Mouse (Mus musculus): ENCODE results near the gene Atp10a. TPM values are rescaled to one million over a fixed set of nuclear protein-coding genes. Genes with fewer than 3 reads are reported as not detected.

The Atp10a gene
- 3.0 TPM for polyA plus RNA-seq (2012; fragmentation: generic; extraction: Trizol)

GRCm38 (mm10) chr7:58655866-58656265 lies at the start of gene Atp10a:
Gene Atp10a, plus strand, starts transcription at chr7:58656166.
- Histone ChIP-seq H3K79me2 (ENCODE audit: control insufficient read depth, insufficient read depth) (peaks cover 2% of the 10 kb centered on the region), H3K4me3 (no peak within 1 kb of the TSS), H3K4me2 (ENCODE audit: low read depth) (no peak within 1 kb of the TSS), H3K36me3 (ENCODE audit: control insufficient read depth, insufficient read depth) (no peaks in the 10 kb centered on the region), H3K27me3 (ENCODE audit: control insufficient read depth, insufficient read depth, insufficient read length) (no peaks in the 10 kb centered on the region), H3ac (ENCODE audit: control insufficient read depth, insufficient read length) (no peak within 1 kb of the TSS)
- TF ChIP-seq E2F4 (IDR thresholded peaks at IDR 0.05; ENCODE audit: insufficient read depth): no peak
- TF ChIP-seq REST (IDR thresholded peaks at IDR 0.05; ENCODE audit: insufficient read depth, insufficient read length): no peak

- H3K27me3 ChIP-seq (ENCODE audit: control insufficient read depth, insufficient read depth, insufficient read length): no peaks in the 10 kb centered on the region
- TF ChIP-seq MYOG (IDR thresholded peaks at IDR 0.05; ENCODE audit: control insufficient read depth in 1 of 3, insufficient read depth in 1 of 3, insufficient read length in 2 of 3, low read depth in 2 of 3) (no peak), MYOD1 (IDR thresholded peaks at IDR 0.05; ENCODE audit: control insufficient read depth in 1 of 3, insufficient read length in 2 of 3, low read depth in 2 of 3) (no peak), REST (IDR thresholded peaks at IDR 0.05; ENCODE audit: insufficient read depth, insufficient read length) (no peak), USF1 (IDR thresholded peaks at IDR 0.05; ENCODE audit: low read depth) (no peak), POLR2AphosphoS2 (IDR thresholded peaks at IDR 0.05; ENCODE audit: insufficient read length, low read depth) (no peak), CEBPB (IDR thresholded peaks at IDR 0.05; ENCODE audit: insufficient read depth, poor library complexity, severe bottlenecking) (no peak), E2F4 (IDR thresholded peaks at IDR 0.05; ENCODE audit: insufficient read depth) (no peak), POLR2A (IDR thresholded peaks at IDR 0.05; ENCODE audit: insufficient read length, low read depth) (no peak), TCF12 (IDR thresholded peaks at IDR 0.05; ENCODE audit: insufficient read depth, poor library complexity, severe bottlenecking) (no peak), SRF (IDR thresholded peaks at IDR 0.05; ENCODE audit: control insufficient read depth, insufficient read length, low read depth) (no peak), TCF3 (IDR thresholded peaks at IDR 0.05; ENCODE audit: insufficient read length, low read depth) (no peak)
- H3K79me2 ChIP-seq (ENCODE audit: control insufficient read depth, insufficient read depth): no peaks in the 10 kb centered on the region
- no peak overlapping the region for H3K4me2 ChIP-seq (ENCODE audit: low read depth)
- no peaks in the 10 kb centered on the region for H3K36me3 ChIP-seq (ENCODE audit: control insufficient read depth, insufficient read depth)
- no peak overlapping the region for H3ac ChIP-seq (ENCODE audit: control insufficient read depth, insufficient read length)
- H3K4me3 ChIP-seq: no peak overlapping the region
These were observed 37.9 kb upstream of the Atp10a start for GRCm38 (mm10) chr7:58618048-58618447.

- Histone ChIP-seq H3K4me3 (no peak overlapping the region), H3K27me3 (ENCODE audit: control insufficient read depth, insufficient read depth, insufficient read length) (no peaks in the 10 kb centered on the region), H3K36me3 (ENCODE audit: control insufficient read depth, insufficient read depth) (no peaks in the 10 kb centered on the region), H3K4me2 (ENCODE audit: low read depth) (peak overlapping the region; percentile 66), H3ac (ENCODE audit: control insufficient read depth, insufficient read length) (no peak overlapping the region), H3K79me2 (ENCODE audit: control insufficient read depth, insufficient read depth) (no peaks in the 10 kb centered on the region)
- no peak for TF ChIP-seq REST (IDR thresholded peaks at IDR 0.05; ENCODE audit: insufficient read depth, insufficient read length)
- peak in 1 of 3 experiments; percentile 32 for TF ChIP-seq MYOG (IDR thresholded peaks at IDR 0.05; ENCODE audit: control insufficient read depth in 1 of 3, insufficient read depth in 1 of 3, insufficient read length in 2 of 3, low read depth in 2 of 3)
- peak in 2 of 3 experiments; percentile 50 to 56 for TF ChIP-seq MYOD1 (IDR thresholded peaks at IDR 0.05; ENCODE audit: control insufficient read depth in 1 of 3, insufficient read length in 2 of 3, low read depth in 2 of 3)
These were observed 29.4 kb upstream of the Atp10a start for GRCm38 (mm10) chr7:58626305-58627155.

GRCm38 (mm10) chr7:58627381-58627780 lies 28.6 kb upstream of the Atp10a start:
- H3K36me3 ChIP-seq (ENCODE audit: control insufficient read depth, insufficient read depth): no peaks in the 10 kb centered on the region

GRCm38 (mm10) chr7:58629233-58629632 lies 26.7 kb upstream of the Atp10a start:
- Histone ChIP-seq H3ac (ENCODE audit: control insufficient read depth, insufficient read length) (no peak overlapping the region), H3K36me3 (ENCODE audit: control insufficient read depth, insufficient read depth) (no peaks in the 10 kb centered on the region)
- TF ChIP-seq CEBPB (IDR thresholded peaks at IDR 0.05; ENCODE audit: insufficient read depth, poor library complexity, severe bottlenecking) (no peak), USF1 (IDR thresholded peaks at IDR 0.05; ENCODE audit: low read depth) (no peak)

More at GRCm38 (mm10) chr7:58627381-58627780, 28.6 kb upstream of the Atp10a start:
- TF ChIP-seq TCF12 (IDR thresholded peaks at IDR 0.05; ENCODE audit: insufficient read depth, poor library complexity, severe bottlenecking) (no peak), POLR2A (IDR thresholded peaks at IDR 0.05; ENCODE audit: insufficient read length, low read depth) (no peak), MAX (IDR thresholded peaks at IDR 0.05; ENCODE audit: low read depth) (no peak), SRF (IDR thresholded peaks at IDR 0.05; ENCODE audit: control insufficient read depth, insufficient read length, low read depth) (no peak), MYOG (IDR thresholded peaks at IDR 0.05; ENCODE audit: control insufficient read depth in 1 of 3, insufficient read depth in 1 of 3, insufficient read length in 2 of 3, low read depth in 2 of 3) (no peak), USF1 (IDR thresholded peaks at IDR 0.05; ENCODE audit: low read depth) (no peak), REST (IDR thresholded peaks at IDR 0.05; ENCODE audit: insufficient read depth, insufficient read length) (no peak)
- Histone ChIP-seq H3ac (ENCODE audit: control insufficient read depth, insufficient read length) (no peak overlapping the region), H3K27me3 (ENCODE audit: control insufficient read depth, insufficient read depth, insufficient read length) (no peaks in the 10 kb centered on the region), H3K4me2 (ENCODE audit: low read depth) (peak overlapping the region; percentile 66), H3K4me3 (no peak overlapping the region), H3K79me2 (ENCODE audit: control insufficient read depth, insufficient read depth) (no peaks in the 10 kb centered on the region)

More at GRCm38 (mm10) chr7:58629233-58629632, 26.7 kb upstream of the Atp10a start:
- H3K4me3 ChIP-seq: no peak overlapping the region
- no peak overlapping the region for H3K4me2 ChIP-seq (ENCODE audit: low read depth)
- no peaks in the 10 kb centered on the region for H3K79me2 ChIP-seq (ENCODE audit: control insufficient read depth, insufficient read depth)
- H3K27me3 ChIP-seq (ENCODE audit: control insufficient read depth, insufficient read depth, insufficient read length): no peaks in the 10 kb centered on the region

All from myocyte (in vitro differentiated cells).